Mouse (Mus musculus) heart, adult 2 months (tissue): ENCODE data around the gene Csk.

Experiments used
- CTCF ChIP-seq: fragments of 200-600 bp; IDR thresholded peaks from 2 replicates; pipeline ENCODE4 v1.8.1; 2022; ENCODE audit warnings: antibody characterized with exemption, mild to moderate bottlenecking, moderate library complexity
- EP300 ChIP-seq: fragments of 200-500 bp; IDR thresholded peaks from 2 replicates; pipeline ENCODE4 v1.6.1; 2011; ENCODE audit warnings: low read depth, low read length, control low read depth; ENCODE audit not compliant: insufficient read depth

- TF ChIP-seq EP300 (no peak), CTCF (no peak)
These were observed 47.9 kb downstream of the Csk start for GRCm38 (mm10) chr9:57605503-57605902.
